Mouse (Mus musculus) erythroblast, adult 5-6 weeks (primary cell): Measurements from ENCODE around the gene Klre1. TPM values are rescaled to one million over a fixed set of nuclear protein-coding genes. Genes with fewer than 3 reads are reported as not detected.

ENCODE experiments used
- ATAC-seq: replicated peaks from 2 replicates; pipeline ENCODE4 v1.8.0; 2016; ENCODE audit warnings: moderate number of reproducible peaks, mild to moderate bottlenecking, moderate TSS enrichment, inconsistent platforms; ENCODE audit not compliant: poor library complexity, low FRiP score, severe bottlenecking
- total RNA-seq, 2 experiments: library from RNA; stranded (forward) in 1 of 2; stranded (reverse) in 1 of 2; fragments of 150-400 nt in 1 of 2; fragments of 200-764, 138-1000 nt in 1 of 2; gene quantifications; 2 replicates each; pipeline versions ENCODE4 v1.2.3 to v1.2.4; 2015 to 2017; ENCODE audit warnings: low replicate concordance in 2 of 2

Gene Klre1
- not detected in 2 replicates for total RNA-seq (2015; ENCODE audit: low replicate concordance)
- total RNA-seq (2017; ENCODE audit: low replicate concordance): 1.1 TPM in 1 of 2 replicates, not detected in the other

DNA sequence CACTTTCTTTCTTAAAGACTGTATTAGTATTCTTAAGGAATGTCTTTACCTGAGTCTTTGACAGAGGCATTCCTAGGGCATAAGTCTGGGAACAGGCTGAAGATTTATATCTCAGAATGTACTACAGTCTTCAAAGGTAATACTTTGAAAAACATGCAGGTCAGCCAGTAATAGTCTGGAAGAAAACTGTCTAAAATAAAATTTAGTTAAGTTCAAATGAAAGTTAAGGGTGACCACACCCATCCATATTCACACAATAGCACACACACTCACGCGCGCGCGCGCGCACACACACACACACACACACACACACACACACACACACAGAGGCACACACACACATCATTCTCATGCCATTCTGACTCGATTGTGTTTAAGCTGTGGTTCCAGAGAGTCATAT is at the start of gene Klre1:
TSS of gene Klre1 (plus strand) at position 301 of the 400 bp plus-strand sequence.
- ATAC-seq: no peak

GRCm38 (mm10) chr6:129529605-129530004 is 48.1 kb upstream of the Klre1 start:
- ATAC-seq: no peak

DNA sequence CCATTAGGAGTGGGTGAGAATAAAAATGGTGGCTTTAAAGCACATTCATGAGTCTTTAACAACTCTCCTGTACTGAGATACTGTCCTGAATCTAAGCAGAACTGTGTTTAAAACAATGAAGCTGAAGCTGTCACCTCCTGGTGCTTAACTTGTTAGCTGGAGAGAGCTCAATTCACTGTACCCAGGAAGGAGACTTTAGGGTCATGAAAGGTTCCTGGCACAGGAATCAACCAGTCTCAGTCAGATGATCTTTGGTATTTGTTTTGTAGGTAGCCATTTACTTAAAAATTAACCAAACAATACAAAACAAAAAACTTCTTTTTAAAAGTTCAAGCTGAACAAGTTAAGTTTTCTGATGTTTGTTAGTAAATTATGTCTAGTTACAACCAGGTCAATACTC is 47.4 kb upstream of the Klre1 start:
- ATAC-seq: no peak

DNA sequence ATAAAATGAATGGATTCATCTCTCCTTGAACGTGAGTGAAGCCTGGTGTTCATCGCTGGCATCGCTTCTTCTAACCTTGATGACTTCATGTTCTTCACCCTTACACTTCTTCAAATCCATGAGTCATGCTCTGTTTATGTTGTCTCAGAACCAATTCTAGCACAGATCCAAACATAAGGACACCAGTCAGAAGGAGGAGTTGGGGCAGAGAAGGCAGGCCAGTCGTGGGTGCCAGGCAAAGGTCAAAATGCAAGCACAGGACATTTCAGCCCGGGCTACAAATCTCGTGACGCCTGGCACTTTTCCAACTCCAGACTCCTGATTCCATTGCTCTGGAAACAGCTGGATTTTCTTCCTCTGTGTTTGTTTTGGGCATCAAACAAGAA is 45.2 kb upstream of the Klre1 start:
- ATAC-seq: peak; percentile 38

DNA sequence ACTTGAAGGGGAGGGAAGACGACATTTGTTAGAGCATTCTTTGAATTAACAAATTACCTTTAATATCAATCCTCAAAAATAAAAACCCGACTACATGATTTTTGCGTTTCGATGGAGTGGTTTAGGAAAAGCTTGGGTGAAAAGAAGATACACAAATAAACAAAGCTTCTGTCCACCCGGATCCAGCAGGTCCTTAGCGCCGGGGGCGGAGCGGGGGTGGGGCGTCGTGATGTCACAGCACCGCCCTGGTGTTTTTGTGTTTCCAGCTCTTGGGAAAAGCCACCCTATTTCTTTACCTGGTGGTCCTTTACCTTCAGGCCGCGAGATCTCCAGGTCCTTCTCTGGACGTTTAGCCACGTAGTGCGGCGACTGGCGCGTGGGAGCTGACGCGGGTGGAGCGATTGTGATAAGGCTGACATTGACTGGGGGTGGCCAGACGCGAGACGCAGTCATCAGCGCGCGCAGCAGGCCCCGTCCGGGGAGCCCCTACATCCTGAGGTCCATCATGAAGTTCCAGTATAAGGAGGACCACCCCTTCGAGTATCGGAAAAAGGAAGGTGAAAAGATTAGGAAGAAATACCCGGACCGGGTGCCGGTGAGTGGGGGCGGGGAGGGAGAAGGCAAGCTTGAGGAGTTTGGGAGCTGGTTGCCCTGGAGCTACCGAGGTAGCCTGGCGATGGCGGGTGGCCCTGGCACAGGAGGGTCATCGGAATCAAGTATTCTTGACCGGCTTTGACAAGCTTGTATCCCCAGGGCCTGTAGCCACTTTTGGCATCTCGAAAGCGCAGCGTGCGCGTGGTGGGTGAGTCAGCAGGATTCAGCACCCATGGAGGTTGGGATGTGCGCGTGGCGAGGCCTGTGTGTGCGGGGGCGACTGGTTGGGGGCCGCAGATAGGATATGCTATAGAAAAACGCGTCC is 44.5 kb upstream of the Klre1 start, which contains the start of gene Gabarapl1:
TSS of gene Gabarapl1 (plus strand) at position 219 of the 919 bp plus-strand sequence.
- ATAC-seq: peak; percentile 86

GRCm38 (mm10) chr6:129534057-129534456 is 43.6 kb upstream of the Klre1 start:
- ATAC-seq: no peak

- ATAC-seq: no peak
Measured at GRCm38 (mm10) chr6:129534627-129535190, 43.0 kb upstream of the Klre1 start.

GRCm38 (mm10) chr6:129535723-129536122 is 42.0 kb upstream of the Klre1 start:
- no peak for ATAC-seq

DNA sequence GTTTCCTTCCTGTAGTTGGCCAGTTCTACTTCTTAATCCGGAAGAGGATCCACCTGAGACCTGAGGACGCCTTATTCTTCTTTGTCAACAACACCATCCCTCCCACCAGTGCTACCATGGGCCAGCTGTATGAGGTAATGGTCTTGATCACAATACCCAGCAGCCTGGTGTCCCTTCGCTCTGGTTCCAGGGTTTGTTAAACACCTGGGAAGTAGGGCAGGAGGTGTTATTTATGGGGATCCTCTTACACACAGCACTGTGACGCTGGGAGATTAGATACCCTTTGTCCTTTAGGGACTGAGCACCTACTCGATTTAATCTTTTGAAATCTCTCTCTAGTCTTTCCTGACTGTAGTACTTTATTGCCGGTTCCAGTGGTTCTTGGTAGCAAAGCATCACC is 39.1 kb upstream of the Klre1 start:
- no peak for ATAC-seq

DNA sequence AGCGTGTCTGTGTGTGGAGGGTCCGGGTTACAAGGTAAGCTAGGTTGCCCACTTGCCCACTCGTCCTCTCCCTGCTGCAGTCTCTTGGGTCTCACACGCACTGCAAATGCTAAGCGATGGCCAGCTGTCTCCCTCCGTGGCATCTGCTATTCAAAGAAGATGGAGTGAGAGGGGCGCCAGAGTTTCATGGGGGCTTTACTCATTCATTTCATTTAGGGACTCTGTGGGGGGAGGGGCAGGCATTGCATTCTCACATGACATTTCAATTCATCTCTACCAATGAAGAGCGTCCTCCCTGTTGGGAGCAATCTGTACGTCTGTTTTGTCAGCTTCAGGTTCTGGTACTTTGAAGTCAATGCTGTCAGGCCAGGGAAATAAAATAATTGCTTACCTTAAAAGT is 35.8 kb upstream of the Klre1 start:
- no peak for ATAC-seq

GRCm38 (mm10) chr6:129542540-129542939 is 35.2 kb upstream of the Klre1 start:
- no peak for ATAC-seq

DNA sequence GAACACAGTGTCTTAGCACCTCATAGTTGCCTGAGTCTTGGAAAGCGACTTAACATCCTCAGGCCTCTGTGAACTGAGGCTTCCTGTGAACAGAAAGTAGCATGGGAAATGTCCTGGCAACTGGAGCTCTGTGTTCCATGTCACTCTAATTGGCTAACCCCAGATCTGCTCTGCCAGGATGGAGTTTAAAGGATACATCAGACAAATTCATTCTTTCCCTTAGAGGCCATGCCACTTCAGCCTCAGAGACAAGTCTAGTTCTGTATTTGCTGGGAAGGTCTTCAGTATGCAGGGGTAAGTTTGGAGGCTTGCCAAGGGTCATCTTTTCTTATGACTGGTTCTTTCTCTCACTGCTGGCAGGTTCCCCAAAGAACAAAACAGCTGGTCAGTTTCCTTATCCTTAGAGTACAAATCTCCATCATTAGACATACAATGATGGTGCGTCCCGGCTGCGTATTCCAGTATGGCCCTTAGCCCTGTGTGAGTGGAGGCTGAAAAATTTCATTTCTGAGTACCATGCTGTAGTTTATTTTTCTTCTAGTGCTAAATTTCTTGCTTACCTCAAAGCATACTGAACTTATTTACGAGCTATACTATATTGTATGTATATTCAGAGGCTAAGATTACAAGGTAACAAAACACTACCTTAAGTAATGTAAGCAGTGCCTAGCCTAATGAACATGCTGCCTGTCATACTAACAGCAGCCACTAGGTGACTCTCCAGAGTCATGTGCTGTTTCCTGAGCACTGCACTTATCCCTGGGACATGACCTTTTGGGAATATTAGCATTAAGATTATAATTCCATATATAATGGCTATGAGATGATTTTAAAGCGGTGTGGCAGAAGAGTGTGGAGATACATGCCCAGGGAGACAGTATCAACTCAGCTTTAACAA is 33.7 kb upstream of the Klre1 start:
- peak; percentile 87 for ATAC-seq

DNA sequence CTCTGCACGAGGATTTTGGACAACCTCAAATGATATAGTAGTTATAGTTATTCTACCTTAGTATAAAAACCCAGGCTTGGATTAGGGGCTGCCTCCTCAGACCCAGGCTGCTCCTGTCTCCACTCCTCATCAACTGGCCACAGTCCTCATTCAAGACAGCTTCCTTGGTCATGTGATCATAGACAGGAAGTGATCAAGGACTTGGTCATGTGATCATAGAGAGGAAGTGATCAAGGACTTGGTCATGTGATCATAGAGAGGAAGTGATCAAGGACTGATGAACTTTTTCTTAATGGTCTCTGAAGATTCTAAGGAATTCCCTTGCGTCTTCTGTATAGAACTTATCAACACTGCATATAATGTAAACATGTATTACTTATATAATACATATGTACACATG is 30.4 kb upstream of the Klre1 start:
- no peak for ATAC-seq

- no peak for ATAC-seq
Measured at GRCm38 (mm10) chr6:129548009-129548408, 29.7 kb upstream of the Klre1 start.

DNA sequence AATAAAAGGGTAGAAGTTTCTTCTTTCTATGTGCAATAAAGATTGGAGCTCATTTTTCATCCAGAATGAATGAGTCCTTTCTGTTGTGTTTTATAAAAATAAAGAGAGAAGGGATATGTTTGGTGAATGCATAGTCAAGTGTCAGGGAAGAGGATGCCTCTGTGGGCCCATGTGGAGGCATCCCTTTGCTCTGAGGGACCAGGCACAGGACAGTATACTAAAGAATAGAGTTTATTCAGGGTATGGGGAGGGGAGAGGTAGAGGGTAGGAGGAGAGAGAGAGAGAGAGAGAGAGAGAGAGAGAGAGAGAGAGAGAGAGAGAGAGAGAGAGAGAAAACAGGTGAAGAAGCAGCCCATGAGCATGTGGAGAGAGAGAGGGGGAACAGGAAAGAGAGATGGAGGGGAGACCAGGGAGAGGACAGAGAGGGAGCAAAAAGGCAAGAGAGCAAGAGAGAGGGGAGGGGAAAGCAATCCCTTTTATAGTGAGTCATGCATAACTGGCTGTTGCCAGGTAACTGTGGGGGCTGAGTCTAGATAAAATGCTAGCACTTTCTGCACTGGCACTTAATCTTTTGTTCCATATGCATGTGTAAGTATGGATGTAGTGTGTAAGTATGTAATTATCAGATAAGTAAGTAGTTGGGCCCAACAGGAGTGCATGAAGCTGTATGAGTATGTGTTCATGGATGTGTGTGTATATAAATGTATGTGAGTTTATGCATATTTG is 20.2 kb upstream of the Klre1 start:
- peak; percentile 51 for ATAC-seq

- peak; percentile 95 for ATAC-seq
Measured at GRCm38 (mm10) chr6:129558946-129559640, 18.6 kb upstream of the Klre1 start.

- 0 out of 2 replicates have a peak, but pooled peaks have one; percentile 29 for ATAC-seq
Measured at GRCm38 (mm10) chr6:129559641-129560027, 18.1 kb upstream of the Klre1 start.

DNA sequence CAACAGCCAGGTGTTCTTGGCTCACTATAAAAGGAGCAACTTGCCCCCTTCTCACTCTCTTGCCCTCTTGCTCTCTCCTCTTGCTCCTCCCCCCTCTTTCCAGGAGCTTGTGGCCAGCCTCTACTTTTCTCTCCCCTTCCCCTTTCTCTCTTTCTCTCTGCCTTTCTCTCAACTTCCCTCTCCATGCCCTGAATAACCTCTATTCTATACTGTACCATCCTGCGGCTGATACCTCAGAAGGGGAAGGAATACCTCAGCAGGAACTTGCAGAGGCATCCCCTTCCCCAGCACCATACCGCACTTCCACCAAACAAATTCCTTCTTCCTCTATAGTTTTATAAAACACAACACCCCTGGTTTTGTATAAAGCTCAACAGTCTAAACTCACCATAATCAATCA is 12.4 kb upstream of the Klre1 start:
- ATAC-seq: no peak; the same call in 1 of the 2 replicates

DNA sequence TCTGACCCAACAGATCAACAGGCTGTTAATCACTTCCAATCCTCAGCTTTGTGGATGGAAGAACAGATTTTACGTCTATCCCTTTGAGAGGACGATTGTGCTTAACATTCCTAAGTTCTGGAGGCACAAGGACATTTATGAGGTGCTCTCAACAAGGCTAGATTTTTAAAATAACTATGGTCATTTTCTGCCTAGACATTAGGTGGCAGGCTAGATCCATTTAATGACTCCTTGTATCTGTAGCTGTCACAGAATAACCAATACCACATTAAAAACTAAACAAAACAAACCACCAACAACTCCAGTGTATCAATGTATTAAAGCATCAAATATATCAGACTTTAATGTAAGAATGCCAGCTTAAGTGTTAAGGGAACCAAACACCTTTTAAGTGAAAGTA is 2.4 kb upstream of the Klre1 start:
- no peak for ATAC-seq
